Mouse (Mus musculus) mouse trophoblast stem cell (cell line): Measurements from ENCODE around the gene Map1s.

Experiments used
- in situ Hi-C, 2 experiments: fragments of 300-500 bp; cut with MseI, MboI; formaldehyde crosslinking; loops; 2 replicates in 1 of 2; 3 replicates in 1 of 2; pipeline ENCODE4 v1.15.1; 2025

The Map1s gene

DNA sequence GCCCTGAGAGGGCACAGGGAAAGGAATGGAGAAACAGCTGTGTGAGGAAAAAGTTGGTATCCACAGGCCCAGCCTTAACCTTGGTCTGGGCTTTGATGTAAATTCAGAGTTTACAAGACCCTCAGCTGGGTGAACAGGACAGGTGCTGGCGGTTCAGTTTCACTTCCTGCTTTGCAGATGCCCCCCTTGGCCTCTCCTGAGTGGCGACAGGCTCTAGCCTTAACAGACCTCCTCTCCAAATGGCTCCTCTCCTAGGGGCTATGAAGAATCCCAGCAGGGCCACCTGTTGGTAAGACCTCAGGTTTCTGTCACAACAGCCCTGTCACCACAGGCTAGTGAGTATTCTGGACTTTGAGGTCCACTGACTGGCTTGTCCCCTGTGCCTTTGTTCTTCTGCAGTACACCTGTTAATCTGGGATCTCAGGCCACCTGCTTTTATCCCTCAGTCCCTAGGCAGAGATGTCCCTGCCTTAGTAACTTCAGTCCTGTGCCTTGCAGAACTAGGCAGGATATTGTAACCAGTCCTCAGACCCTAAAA is 7.0 kb upstream of the Map1s start:
- in situ Hi-C loops: no loop called here

DNA sequence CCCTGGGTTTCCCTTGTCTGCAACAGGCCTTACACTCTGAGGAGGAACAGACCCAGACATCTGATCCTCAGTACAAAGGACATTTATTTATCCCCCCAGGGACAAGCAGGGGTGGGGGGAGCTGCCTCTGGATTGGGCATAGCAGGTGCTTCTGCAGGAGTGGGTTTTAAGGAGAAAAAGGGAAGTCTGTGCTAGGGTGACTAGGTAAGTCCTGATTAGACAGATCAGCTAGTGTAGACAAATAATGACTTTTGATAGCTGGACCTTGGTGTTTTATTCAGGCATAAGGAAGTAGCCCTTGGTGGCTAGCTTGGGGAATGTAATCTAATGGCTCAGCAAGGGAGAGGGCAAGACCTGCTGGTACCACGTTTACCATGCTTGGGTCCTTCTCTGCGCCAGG is 6.5 kb upstream of the Map1s start:
- in situ Hi-C loops: no loop called here

DNA sequence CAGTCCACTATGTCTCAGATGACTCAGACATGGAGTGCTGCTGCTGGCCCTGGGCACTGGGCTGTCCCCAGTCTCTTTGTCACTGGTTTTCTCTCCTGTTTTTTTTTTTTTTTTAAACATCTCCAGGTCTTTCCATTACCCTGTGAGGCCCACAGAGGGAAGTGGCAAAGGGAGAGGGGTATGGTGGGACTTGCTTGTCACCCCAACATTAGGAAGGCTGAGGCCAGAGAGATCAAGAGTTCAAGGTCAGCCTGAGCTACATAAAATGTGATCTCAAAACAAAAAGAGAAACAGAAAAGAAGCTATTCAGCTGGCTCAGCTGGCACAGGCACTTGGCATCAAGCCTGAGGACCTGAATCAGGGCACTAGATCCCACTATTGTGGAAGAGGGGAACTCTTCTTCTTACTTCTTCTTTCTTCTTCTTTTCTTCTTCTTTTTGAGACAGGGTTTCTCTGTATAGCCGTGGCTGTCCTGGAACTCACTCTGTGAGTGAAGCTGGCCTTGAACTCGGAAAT is 4.8 kb upstream of the Map1s start:
- in situ Hi-C loops: no loop called here

DNA sequence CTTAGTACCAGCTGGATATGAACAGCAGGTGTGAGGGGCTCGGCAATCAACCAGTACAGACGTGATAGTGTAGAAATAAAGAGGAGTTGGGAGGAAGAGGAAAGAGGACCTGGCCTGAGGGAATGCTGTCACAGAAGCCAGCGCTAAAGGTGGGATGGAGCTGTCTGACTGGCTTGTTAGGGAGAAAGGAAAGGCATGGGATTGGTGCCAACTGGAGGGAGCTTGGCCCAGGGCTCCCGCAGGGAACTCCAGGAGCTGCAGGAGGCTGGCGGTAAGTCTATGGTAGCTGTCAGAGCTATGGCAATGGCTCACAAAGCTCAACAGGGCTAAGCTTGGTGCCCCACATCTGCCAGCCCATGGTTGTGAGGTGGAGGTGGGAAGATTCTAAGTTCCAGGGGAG is 3.5 kb upstream of the Map1s start:
- in situ Hi-C loops: no loop called here

DNA sequence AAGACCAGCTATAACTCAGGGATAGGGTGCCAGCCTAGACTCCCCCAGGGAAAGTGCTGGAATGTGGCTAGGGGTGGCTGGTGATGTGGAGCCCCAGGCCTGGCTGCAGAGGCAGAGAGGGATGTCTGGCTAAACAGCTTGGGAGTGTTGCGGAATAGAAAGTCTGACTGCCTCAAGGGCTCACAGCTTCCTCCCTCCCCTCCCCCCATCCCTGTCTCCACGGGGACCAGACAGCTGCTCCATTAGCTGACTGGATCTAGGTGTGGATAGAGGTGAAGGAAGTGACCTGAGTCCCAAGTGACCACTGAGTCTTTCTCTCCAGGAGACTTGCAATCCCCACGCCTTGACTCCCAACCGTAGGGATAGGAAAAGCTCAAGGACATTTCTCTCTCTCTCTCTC is 2.6 kb upstream of the Map1s start:
- in situ Hi-C loops: no loop called here

DNA sequence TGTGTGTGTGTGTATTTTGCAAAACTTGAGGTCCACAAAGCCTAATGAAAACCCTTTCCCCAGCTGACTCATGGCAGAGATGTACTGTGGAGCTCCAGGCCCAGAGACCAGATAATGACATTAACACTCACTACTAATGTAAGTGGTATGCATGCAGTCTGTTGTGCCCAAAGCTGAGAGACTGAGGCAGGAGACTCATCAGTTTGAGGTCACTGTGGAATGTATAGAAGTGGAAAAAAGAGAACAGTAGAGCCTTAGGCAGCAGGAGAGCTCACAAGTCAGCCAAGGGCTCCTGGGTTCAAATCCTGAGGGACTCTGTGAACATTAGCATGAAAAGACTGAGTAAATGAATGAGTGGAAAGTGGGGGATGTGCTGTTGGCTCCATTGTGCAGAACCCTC is 2.1 kb upstream of the Map1s start:
- in situ Hi-C loops: no loop called here

DNA sequence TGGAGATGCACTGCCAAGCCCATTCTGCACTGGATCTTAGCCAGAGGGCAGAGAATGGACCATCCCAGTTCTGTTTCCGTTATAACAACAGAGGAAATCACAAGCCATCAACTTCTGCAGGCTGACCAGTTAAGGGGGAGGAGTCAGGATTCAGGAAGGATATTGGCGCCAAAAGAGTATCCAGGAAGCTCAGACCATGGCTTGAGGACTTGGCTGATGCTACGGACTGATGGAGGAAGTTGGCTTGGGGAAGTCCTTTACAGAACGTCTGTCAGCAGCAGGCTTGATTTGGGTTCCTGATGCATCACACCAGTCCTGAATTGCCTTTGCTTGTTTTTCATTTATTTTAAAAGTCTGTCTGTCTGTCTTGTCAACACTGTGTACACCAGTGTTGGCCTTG is 1.2 kb upstream of the Map1s start:
- in situ Hi-C loops: no loop called here

DNA sequence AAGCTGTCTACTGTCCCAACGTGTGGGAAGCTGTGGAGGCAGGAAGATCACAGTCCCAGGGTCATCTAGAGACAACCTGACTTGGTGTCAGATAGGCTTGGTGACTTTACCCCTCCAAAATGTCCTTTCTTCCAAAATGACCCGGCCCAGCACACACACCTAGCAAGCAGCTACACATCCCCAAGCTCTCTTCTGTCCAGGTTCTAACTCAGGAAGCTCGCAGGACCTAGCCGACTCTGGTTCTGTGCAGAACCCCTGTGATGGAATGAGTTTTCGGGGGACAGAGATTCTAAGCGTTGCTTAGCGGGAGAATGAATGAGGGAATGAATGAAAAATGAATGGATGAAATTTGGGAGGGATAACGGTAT is 285 bp upstream of the Map1s start:
- in situ Hi-C loops: no loop called here

DNA sequence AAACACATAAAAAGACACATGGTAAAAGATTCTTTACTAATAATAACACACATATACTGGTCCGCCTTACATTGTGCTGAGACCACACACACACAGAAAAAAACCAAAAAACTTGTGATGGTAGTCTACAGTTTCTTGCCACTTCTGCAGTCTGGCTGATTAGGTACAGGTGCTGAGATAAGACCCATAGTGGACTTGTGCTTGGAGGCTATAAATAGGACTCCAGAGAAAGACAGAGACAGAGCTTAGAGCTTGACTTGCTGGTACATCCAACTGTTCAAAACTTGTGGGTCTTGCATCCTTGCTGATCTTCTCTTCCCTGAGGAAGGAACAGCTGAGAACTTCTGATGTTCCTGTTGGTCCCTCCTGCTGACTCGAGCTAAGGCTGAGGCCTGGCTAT is 1.8 kb downstream of the Map1s start:
- in situ Hi-C loops: no loop called here

DNA sequence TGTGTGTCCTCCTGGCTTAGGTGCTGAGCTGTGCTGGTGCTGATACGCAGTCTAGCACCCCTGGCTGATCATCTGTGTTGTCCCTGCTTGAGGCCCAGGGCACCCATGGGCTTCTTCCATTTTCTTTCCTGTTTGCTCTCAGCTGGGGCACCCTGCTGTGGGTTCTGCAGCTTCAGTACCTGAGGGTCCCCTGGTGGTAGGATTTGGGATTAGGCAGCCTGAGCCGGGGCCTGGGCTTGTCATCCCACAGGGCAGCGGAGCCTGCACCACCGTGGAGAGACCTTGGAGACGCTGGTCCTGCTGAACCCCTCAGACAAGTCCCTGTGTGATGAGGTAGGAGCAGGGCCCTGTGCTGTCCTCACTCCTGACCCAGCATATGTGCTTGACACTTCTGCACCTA is 5.9 kb downstream of the Map1s start:
- in situ Hi-C loops: no loop called here

DNA sequence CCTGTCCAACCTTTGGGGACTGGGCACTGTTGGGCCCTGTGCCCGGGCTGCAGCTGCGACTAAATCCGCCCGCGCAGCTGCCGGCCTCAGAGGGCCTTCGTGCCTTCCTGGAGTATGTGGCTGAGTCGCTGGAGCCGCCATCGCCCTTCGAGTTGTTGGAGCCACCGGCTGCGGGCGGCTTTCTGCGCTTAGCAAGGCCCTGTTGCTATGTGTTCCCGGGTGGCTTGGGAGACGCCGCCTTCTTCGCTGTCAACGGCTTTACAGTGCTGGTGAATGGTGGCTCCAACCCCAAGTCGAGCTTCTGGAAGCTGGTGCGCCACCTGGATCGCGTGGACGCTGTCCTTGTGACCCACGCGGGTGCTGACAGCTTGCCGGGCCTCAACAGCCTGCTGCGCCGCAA is 7.2 kb downstream of the Map1s start:
- in situ Hi-C loops: no loop called here

DNA sequence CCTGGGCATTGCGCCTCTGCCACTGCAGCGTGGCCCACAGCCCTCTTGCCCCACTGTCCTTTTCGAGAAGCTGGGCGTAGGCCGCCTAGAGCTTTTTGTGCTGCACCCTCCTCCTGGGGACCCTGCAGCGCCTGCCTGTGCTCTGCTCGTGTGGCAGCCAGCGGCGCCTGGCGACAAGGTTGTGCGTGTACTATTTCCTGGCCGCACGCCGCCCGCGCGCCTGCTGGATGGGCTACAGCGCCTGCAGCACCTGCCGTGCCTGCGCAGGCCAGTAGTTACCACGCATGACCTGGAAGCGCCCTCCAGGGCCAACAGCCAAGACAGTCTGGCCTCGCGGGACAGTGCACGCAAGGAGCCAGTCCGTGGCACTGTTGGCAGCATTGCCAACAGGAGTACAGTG is 7.8 kb downstream of the Map1s start:
- in situ Hi-C loops: no loop called here

DNA sequence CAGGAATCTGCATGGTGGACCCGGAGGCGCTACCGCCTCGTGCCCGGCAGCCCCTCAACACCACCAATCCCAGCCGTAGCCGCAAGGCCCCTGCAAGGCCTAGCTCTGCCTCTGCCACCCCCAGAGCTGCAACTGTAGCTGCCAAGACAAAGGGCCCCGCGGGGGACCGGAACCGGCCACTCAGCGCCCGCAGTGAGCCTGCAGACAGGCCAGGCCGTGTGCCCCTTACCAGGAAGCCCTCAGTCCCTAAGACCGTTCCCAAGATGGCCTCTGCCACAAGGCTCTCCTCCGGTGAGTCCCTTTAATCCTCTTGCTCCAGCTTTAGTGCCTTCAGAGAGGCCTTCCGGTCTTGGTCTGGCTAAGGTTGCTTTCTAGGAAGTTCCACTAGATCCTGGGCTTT is 9.0 kb downstream of the Map1s start:
- in situ Hi-C loops: no loop called here

DNA sequence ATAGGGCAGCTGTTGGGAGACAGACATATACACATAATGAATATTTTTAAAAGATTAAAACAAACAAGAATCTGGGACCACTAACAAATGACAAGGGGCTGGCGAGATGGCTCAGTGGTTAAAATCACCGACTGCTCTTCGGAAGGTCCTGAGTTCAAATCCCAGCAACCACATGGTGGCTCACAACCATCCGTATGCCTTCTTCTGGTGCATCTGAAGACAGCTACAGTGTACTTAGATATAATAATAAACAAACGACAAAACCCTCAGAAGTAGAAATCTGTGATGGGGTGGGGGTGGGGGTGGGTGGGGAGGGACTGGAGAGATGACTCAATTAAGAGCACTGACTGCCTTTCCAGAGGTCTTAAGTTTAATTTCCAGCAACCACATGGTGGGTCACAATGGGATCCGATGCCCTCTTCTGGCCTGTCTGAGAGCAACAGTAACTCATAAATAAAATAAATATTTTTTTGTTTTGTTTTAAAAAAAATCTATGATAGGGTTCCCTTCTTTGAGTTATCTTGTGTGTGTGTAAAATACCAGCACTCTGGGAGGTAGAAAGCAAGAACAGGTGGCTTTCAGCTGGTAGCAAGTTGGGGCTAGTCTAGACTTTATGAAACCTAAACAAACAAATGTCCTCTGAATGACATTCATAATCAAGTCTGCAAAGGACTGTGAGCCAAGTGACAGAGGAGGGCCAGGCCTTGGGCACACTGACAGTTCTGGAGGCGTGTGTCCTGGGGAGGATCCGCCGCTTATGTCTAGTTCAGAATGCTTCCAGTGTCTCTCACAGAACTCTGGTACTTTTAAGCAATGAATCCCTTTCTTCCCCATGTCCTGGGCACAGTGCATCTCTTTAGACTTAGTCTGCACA is 14.6 kb downstream of the Map1s start:
- in situ Hi-C loops: no loop called here

DNA sequence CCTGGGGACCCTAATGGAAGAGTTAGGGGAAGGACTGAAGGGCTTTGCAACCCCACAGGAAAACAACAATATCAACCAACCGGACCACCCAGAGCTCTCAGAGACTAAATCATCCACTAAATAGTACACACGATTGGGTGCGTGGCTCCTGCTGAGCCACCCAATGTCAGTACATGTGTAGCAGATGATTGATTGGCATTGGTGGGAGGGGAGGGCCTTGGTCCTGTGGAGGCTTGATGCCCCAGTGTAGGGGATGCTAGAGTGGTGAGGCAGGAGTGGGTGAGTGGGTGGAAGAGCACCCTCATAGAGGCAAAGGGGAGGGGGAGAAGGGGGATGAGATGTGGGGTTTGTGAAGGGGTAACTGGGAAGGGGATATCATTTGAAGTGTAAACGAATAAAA is 18.4 kb downstream of the Map1s start:
- in situ Hi-C loops: no loop called here

DNA sequence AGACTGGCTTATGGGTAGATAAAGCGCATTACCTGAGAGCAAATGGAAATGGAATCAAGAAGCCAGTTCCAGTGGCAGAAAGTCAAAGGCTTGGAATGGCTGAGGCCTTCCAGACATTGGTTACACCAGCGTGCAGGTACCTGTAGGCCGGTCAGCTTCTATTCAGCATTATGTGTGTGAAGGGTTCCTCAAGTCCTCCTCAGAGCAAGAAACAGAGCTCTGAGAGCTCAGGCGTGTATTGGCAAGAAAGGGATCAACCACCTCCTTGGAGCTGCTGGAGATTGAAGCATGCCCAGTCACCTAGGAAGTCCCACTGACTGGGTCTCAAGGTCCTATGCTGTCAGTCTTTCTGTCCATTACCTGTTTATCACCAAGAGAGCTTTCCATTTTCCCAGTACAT is 20.0 kb downstream of the Map1s start:
- in situ Hi-C loops: no loop called here

DNA sequence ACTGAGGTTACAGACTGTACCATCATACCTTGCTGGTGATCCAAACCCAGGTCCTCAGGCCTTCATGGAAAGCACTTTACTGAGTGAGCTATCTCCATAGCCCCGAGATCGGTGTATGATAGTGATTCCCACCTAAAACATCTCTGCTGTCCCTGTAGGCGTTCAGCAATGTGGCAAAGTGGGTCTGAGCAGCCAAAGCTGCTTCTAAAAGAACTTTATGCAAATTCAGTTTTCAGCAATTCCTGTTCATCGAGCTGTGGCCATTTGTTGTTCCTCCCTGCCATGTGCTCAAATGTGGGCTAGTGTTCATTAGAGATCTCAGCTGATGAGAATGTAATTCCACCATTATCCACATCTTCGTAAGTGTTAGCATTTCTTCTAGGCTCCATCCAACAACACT is 20.7 kb downstream of the Map1s start:
- in situ Hi-C loops: no loop called here

DNA sequence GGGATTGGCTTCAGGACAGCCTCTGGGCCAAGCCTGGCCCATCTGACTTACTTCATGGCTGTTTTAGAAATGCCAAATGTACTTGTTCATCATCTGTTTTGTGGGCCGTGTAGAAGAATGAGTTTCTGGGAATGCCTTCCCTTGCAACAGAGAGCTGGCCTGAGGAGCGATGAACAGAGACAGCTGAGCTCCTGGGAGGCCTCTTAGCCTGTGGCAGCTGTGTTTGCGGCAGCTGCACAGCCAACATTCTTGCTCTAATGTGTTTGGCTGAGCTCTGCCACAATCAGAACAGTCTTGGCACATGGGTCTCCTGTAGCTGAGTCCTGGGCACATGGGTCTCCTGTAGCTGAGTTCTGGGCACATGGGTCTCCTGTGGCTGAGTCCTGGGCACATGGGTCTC is 22.4 kb downstream of the Map1s start:
- in situ Hi-C loops: no loop called here

DNA sequence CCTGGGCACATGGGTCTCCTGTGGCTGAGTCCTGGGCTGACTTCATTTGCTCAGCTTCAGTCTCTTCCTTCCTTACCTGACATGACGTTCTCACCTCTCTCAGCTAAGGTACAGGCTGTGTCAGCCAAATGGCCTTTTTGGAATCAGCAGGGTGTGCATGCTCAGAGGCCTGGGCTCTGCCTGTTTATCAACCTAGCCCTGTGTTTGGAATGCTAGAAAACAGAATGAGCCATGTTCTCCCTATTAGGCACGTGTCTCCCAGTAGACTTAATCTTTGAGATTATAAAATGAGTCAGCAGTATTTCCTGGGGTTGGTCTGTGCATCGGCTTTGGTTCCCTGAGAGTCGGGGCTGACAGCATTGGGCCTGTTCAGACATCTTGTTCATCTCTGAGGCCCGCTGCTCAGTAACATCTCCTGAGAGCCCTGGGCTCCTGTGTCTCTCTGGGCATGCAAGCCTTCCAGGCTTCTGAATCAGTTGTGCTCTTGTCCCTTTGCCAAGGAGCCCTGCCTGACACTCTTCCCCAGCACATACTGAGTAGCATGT is 23.1 kb downstream of the Map1s start:
- in situ Hi-C loops: no loop called here

DNA sequence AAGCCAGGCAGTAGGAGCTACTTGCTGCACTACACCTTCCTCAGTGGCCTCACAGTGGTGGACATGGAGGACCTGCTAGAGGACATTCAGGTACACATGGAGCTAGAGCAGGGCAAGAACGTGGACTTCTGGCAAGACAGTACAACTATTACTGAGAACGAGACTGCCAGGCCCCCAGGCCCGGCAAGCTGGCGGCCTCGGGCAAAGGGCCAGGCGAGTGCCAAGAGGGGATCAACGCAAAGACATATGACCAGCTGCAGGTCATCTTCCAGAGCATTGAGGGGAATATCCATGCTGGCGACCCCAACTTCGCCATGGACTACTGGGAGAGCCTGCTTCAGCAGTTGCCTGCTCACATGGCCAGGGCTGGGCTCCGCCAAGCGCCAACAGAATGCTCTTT is 26.0 kb downstream of the Map1s start:
- in situ Hi-C loops: no loop called here

DNA sequence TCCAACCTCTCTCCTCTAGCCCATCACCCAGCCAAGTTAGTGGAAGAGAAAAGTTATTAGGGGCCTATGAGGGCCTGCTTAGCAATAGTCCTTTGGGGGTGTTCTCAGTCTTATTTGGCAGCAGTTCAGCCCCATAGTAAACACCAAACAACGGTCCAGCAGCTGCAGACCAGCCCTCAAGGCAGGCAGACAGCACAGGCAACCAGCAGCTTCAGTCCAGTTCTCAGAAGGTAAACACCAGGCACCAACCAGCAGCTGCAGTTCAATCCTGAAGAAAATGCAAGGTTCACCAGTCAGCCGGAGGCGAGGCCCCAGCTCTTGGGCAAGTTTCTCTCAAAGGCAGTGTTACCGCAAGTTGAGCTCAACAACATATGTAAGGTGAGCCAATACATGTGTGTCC is 27.3 kb downstream of the Map1s start:
- in situ Hi-C loops: no loop called here

DNA sequence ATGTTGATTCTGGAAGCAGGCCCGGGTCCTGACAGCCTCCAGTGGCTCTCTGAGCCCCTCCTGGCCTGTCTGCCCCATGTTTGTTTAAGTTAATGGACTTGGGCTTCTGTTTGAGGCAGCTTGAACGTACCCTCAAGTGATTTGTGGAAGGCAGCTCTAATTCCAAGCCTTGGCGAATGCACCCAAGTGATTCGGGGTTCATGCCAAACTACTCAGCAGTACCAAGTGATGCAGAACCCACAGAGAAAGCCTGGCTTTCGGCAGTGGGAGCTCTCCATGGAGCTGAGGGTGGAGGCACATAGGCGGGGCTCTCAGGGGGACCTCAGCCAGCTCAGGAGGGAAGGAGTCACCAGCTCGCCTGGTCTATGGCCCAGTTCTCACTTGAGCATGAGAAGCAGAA is 29.1 kb downstream of the Map1s start:
- in situ Hi-C loops: no loop called here

DNA sequence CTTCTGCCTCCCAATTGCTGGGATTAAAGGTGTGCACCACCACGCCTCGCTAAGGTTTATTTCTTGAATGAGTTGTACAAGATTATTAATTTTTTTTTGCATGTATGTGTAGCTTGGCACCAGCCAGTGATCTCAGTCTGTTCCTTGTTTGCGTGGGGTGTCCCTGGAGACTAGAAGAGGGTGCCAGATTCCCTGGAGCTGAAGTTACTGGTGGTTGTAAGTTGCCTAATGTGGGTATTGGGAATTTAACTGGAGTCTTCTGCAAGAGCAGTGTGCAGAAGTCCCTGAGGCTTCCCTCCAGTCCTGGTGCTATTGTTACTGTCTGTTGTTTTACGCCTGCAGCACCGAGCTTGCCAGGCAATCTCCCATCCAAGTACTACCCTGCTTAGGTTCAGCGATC is 31.5 kb downstream of the Map1s start:
- in situ Hi-C loops: no loop called here
